8 mouse cellular contexts compared by ENCODE assay signal in the genomic region with DNA sequence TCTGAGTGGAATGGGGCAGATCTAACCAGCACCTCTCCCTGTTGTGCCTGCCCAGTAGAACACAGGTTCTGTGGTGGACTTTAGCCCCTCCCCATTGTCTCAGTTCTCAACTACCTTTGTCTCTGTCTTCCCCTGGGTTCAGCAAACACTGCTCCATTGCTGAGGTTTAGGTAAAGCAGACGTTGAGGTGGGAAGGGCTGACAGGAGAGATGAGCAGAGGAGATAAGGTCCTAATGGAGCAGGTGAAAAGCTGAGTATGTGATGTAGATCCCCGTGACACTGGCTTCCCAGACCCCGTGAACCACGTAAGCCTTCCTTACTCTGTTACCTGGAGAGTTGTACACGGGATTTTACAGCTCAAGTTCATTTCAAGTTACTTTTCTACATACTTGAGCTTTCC.
DNase-seq lines count a peak whose midpoint lies in the region; ATAC-seq and TF ChIP-seq lines count a peak whose summit lies in the region.
"Had no signal": no experiment of that assay in that cellular context is flagged by ENCODE, and none has a peak within 500 bp of the region (broad histone marks: within the 10 kb centered on the region; RNA-seq: fewer than 3 reads in every experiment).

No protein-coding gene starts in this region.

- H3K4me1 ChIP-seq in embryonic facial prominence, embryonic 15.5 days = peaks cover 72% of the 10 kb centered on the region
- H3K4me1 ChIP-seq in intestine, embryonic 16.5 days (ENCODE audit: control insufficient read depth, insufficient read depth, low read length) = peaks cover 24% of the 10 kb centered on the region
- H3K4me1 ChIP-seq in neural tube, embryonic 12.5 days = peaks cover 48% of the 10 kb centered on the region

- H3K4me2 ChIP-seq in embryonic facial prominence, embryonic 15.5 days (replicated peaks) = peak overlapping the region; percentile 65
- H3K4me2 ChIP-seq in intestine, embryonic 16.5 days (ENCODE audit: low read depth, low read length) = peak overlapping the region; percentile 27
- peak overlapping the region; percentile 66 for H3K4me2 ChIP-seq in neural tube, embryonic 12.5 days (replicated peaks)

- H3K9me3 ChIP-seq in embryonic facial prominence, embryonic 15.5 days (replicated peaks) = no peaks in the 10 kb centered on the region
- no peaks in the 10 kb centered on the region for H3K9me3 ChIP-seq in intestine, embryonic 16.5 days (ENCODE audit: control insufficient read depth, low read length)
- H3K9me3 ChIP-seq in neural tube, embryonic 12.5 days = no peaks in the 10 kb centered on the region

- peak overlapping the region; percentile 24; the same call in 1 of the 2 replicates for H3K4me3 ChIP-seq in layer of hippocampus, adult 2 months
- H3K4me3 ChIP-seq in embryonic facial prominence, embryonic 15.5 days (replicated peaks) = peak overlapping the region; percentile 53
- peak overlapping the region; percentile 6; the same call in 1 of the 2 replicates for H3K4me3 ChIP-seq in intestine, embryonic 16.5 days (ENCODE audit: low read length)
- H3K4me3 ChIP-seq in neural tube, embryonic 12.5 days = no peak overlapping the region

- H3K9ac ChIP-seq in embryonic facial prominence, embryonic 15.5 days = peak overlapping the region; percentile 18; the same call in 1 of the 2 replicates
- 0 out of 2 replicates have a peak overlapping the region, but pooled peaks have one; percentile 6 for H3K9ac ChIP-seq in intestine, embryonic 16.5 days (ENCODE audit: low read depth, low read length)
- no peak overlapping the region for H3K9ac ChIP-seq in neural tube, embryonic 12.5 days

- WGBS in embryonic facial prominence, embryonic 15.5 days = 38% methylated on average over 5 of the region's 5 CpGs
- 65% methylated on average over 5 of the region's 5 CpGs for WGBS in intestine, embryonic 16.5 days
- WGBS in neural tube, embryonic 12.5 days = 69% methylated on average over 5 of the region's 5 CpGs

- no peak overlapping the region for H3K27ac ChIP-seq in layer of hippocampus, adult 2 months
- H3K27ac ChIP-seq in embryonic facial prominence, embryonic 15.5 days (replicated peaks) = 0 out of 2 replicates have a peak overlapping the region, but pooled peaks have one; percentile 39
- no peak overlapping the region for H3K27ac ChIP-seq in intestine, embryonic 16.5 days (ENCODE audit: low read length)
- H3K27ac ChIP-seq in neural tube, embryonic 12.5 days = no peak overlapping the region

- no peaks in the 10 kb centered on the region for H3K27me3 ChIP-seq in embryonic facial prominence, embryonic 15.5 days
- H3K27me3 ChIP-seq in intestine, embryonic 16.5 days (replicated peaks; ENCODE audit: control insufficient read depth, insufficient read depth, low read length) = no peaks in the 10 kb centered on the region
- H3K27me3 ChIP-seq in neural tube, embryonic 12.5 days (replicated peaks) = no peaks in the 10 kb centered on the region

- no peak for DNase-seq in layer of hippocampus, adult 2 months (ENCODE audit: low spot score in 2 of 2)
- DNase-seq in layer of hippocampus, adult 8-10 months (ENCODE audit: low spot score in 2 of 2) = no peak
- no peak for DNase-seq in cerebellum, postnatal 10 days
- no peak for DNase-seq in embryo, embryonic 9.5 days (ENCODE audit: extremely low spot score)
- DNase-seq: retina, postnatal 1 day had no signal

- H3K36me3 ChIP-seq in embryonic facial prominence, embryonic 15.5 days = peaks cover 20% of the 10 kb centered on the region
- peaks cover 3% of the 10 kb centered on the region; the same call in 1 of the 2 replicates for H3K36me3 ChIP-seq in intestine, embryonic 16.5 days (ENCODE audit: control insufficient read depth, insufficient read depth, low read length)
- H3K36me3 ChIP-seq in neural tube, embryonic 12.5 days = peaks cover 33% of the 10 kb centered on the region

- ATAC-seq in embryonic facial prominence, embryonic 15.5 days (ENCODE audit: insufficient number of reproducible peaks, low FRiP score, low TSS enrichment, low read depth) = no peak
- ATAC-seq in intestine, embryonic 16.5 days = no peak
- no peak for ATAC-seq in neural tube, embryonic 12.5 days (ENCODE audit: low FRiP score, low read depth)

- TF ChIP-seq CTCF in layer of hippocampus, adult 2 months (conservative IDR thresholded peaks at IDR 0.05) = no peak
